ENCODE assay signal across 1 mouse cellular context in genomic region chr9:73047906-73048305, GRCm38 (mm10).
TF ChIP-seq lines count a peak whose summit lies in the region.

No protein-coding gene starts in this region.

TF ChIP-seq in MEL, 35 proteins besides CTCF, POLR2A, EP300 and RAD21 (continued from another document):
- TF ChIP-seq ETS1 (IDR thresholded peaks at IDR 0.05; ENCODE audit: low read depth, low read length), result peak; percentile 74
- no peak for TF ChIP-seq MAZ (IDR thresholded peaks at IDR 0.05; ENCODE audit: low read depth, low read length)
